Mouse (Mus musculus) liver, postnatal 0 days (tissue): Measurements from ENCODE around the gene Rogdi. TPM values are rescaled to one million over a fixed set of nuclear protein-coding genes. Genes with fewer than 3 reads are reported as not detected.

Experiments used
- ATAC-seq: fragments of 200-750 bp; cut with Nextera tagmentation; 2 replicates; pipeline ENCODE4 v1.8.0; 2017; ENCODE audit warnings: mild to moderate bottlenecking, moderate library complexity
- DNase-seq: peaks from one replicate; pipeline ENCODE4 v3.0.0-alpha.2; 2016
- H3K27ac ChIP-seq: fragments of 300-500 bp; sonication (generic); 2 replicates; pipeline ENCODE4 v1.5.1; 2014; ENCODE audit warnings: antibody characterized with exemption, moderate library complexity, mild to moderate bottlenecking, low read depth
- H3K27me3 ChIP-seq: fragments of 300-500 bp; sonication (generic); 2 replicates; pipeline ENCODE4 v1.6.1; 2014; ENCODE audit warnings: low read length, control low read depth, mixed read lengths; ENCODE audit not compliant: insufficient read depth
- H3K36me3 ChIP-seq: fragments of 300-500 bp; sonication (generic); replicated peaks from 2 replicates; pipeline ENCODE4 v1.6.1; 2014; ENCODE audit warnings: mild to moderate bottlenecking, control low read depth, low read length, moderate library complexity, mixed read lengths; ENCODE audit not compliant: insufficient read depth
- H3K4me1 ChIP-seq: fragments of 300-500 bp; sonication (generic); 2 replicates; pipeline ENCODE4 v1.6.1; 2014; ENCODE audit warnings: antibody characterized with exemption, mild to moderate bottlenecking, control low read depth; ENCODE audit not compliant: insufficient read depth
- H3K4me2 ChIP-seq: fragments of 300-500 bp; sonication (generic); 2 replicates; pipeline ENCODE4 v1.6.1; 2014; ENCODE audit warnings: low read depth, mild to moderate bottlenecking, low read length, moderate library complexity, mixed read lengths
- H3K4me3 ChIP-seq: fragments of 300-500 bp; sonication (generic); 2 replicates; pipeline ENCODE4 v1.5.1; 2014; ENCODE audit warnings: low read depth, low read length
- H3K9ac ChIP-seq: fragments of 300-500 bp; sonication (generic); replicated peaks from 2 replicates; pipeline ENCODE4 v1.6.1; 2014; ENCODE audit warnings: mild to moderate bottlenecking, moderate library complexity
- H3K9me3 ChIP-seq: fragments of 300-500 bp; sonication (generic); 2 replicates; pipeline ENCODE4 v1.6.1; 2016; ENCODE audit warnings: mild to moderate bottlenecking, control low read depth, low read length, mixed read lengths
- CTCF ChIP-seq: sonication (generic); IDR thresholded peaks from 2 replicates; pipeline ENCODE4 v1.5.1; 2016; ENCODE audit warnings: antibody characterized with exemption, low read depth
- EP300 ChIP-seq: IDR thresholded peaks from 2 replicates; pipeline ENCODE4 v1.6.1; 2016; ENCODE audit warnings: antibody characterized with exemption, low read depth, mild to moderate bottlenecking
- WGBS: fragments of 180-500 bp; shearing (Covaris S2); extraction: QIAGEN DNeasy Blood & Tissue Kit; methylation state at CpG from one replicate; pipeline ENCODE4 v1.1.7; 2014; ENCODE audit not compliant: insufficient replicate concordance; 5-methylcytosine and 5-hydroxymethylcytosine counted together
- polyA plus RNA-seq: library from polyadenylated mRNA; unstranded; fragments of >200 nt; fragmentation: Nextera tagmentation; extraction: Ambion mirVana; gene quantifications from 2 replicates; pipeline ENCODE4 v1.2.1, GENCODE M21; 2015

Rogdi gene
- polyA plus RNA-seq, 1 experiment from 2014 or later, result 105 TPM

- DNase-seq, result peak; percentile 39
- H3K9me3 ChIP-seq, result no peaks in the 10 kb centered on the region
- H3K4me3 ChIP-seq, result no peak overlapping the region
- H3K27me3 ChIP-seq, result no peaks in the 10 kb centered on the region
- no peak overlapping the region for H3K4me2 ChIP-seq
- H3K9ac ChIP-seq, result no peak overlapping the region
- WGBS, result 50% methylated on average over 5 of the region's 5 CpGs
- peak; percentile 50 for ATAC-seq
- H3K4me1 ChIP-seq, result peaks cover 2% of the 10 kb centered on the region; the same call in 1 of the 2 replicates
- TF ChIP-seq EP300 (no peak), CTCF (no peak)
- no peaks in the 10 kb centered on the region for H3K36me3 ChIP-seq
- no peak overlapping the region for H3K27ac ChIP-seq
Measured at GRCm38 (mm10) chr16:4978275-4979051, 34.9 kb downstream of the Rogdi start.

DNA sequence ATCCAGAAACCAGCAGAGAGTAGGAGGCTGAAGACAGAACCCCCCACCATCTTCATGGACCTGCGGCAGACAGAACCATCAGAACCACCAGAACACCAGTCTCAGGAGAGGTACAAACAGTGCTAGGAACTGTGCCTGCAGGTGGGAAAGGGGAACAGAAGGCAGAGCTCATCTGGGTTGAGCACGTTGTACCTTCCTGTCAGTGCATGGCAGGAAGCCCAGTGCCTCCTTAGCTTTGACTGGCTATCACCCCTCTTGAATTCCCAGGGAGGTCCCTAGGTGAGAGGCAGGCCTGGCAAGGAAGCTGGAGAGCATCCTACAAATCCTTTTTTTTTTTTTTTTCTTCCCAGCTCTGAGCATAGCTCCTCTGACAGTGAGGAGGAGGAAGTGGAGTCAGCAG lies 37.2 kb downstream of the Rogdi start:
- ATAC-seq (no peak), DNase-seq (no peak)
- no peaks in the 10 kb centered on the region for H3K36me3 ChIP-seq
- no peaks in the 10 kb centered on the region for H3K27me3 ChIP-seq
- H3K4me2 ChIP-seq, result no peak overlapping the region
- TF ChIP-seq EP300, result no peak
- TF ChIP-seq CTCF, result no peak
- H3K4me1 ChIP-seq, result peaks cover 2% of the 10 kb centered on the region; the same call in 1 of the 2 replicates
- H3K27ac ChIP-seq, result no peak overlapping the region
- H3K9me3 ChIP-seq, result no peaks in the 10 kb centered on the region
- WGBS, result 66% methylated on average over 2 of the region's 2 CpGs
- H3K9ac ChIP-seq, result no peak overlapping the region
- no peak overlapping the region for H3K4me3 ChIP-seq

- Histone ChIP-seq H3K27me3 (no peaks in the 10 kb centered on the region), H3K27ac (no peak overlapping the region), H3K4me3 (no peak overlapping the region), H3K4me1 (peaks cover 2% of the 10 kb centered on the region; the same call in 1 of the 2 replicates), H3K9ac (no peak overlapping the region), H3K4me2 (no peak overlapping the region), H3K36me3 (no peaks in the 10 kb centered on the region), H3K9me3 (no peaks in the 10 kb centered on the region)
- no peak for ATAC-seq
- no peak for TF ChIP-seq CTCF
- TF ChIP-seq EP300, result no peak
- 91% methylated on average over 5 of the region's 5 CpGs for WGBS
- DNase-seq, result no peak
Measured at GRCm38 (mm10) chr16:4974521-4974920, 38.8 kb downstream of the Rogdi start.

- Histone ChIP-seq H3K36me3 (no peaks in the 10 kb centered on the region), H3K4me2 (no peak overlapping the region), H3K4me3 (no peak overlapping the region), H3K4me1 (no peaks in the 10 kb centered on the region; the same call in 1 of the 2 replicates), H3K9ac (0 out of 2 replicates have a peak overlapping the region, but pooled peaks have one; percentile 19), H3K27me3 (no peaks in the 10 kb centered on the region), H3K9me3 (no peaks in the 10 kb centered on the region), H3K27ac (no peak overlapping the region)
- WGBS, result 51% methylated on average over 4 of the region's 4 CpGs
- ATAC-seq (peak; percentile 25; the same call in 1 of the 2 replicates), DNase-seq (no peak)
- TF ChIP-seq CTCF (no peak), EP300 (no peak)
Measured at GRCm38 (mm10) chr16:4971626-4972025, 41.7 kb downstream of the Rogdi start.

DNA sequence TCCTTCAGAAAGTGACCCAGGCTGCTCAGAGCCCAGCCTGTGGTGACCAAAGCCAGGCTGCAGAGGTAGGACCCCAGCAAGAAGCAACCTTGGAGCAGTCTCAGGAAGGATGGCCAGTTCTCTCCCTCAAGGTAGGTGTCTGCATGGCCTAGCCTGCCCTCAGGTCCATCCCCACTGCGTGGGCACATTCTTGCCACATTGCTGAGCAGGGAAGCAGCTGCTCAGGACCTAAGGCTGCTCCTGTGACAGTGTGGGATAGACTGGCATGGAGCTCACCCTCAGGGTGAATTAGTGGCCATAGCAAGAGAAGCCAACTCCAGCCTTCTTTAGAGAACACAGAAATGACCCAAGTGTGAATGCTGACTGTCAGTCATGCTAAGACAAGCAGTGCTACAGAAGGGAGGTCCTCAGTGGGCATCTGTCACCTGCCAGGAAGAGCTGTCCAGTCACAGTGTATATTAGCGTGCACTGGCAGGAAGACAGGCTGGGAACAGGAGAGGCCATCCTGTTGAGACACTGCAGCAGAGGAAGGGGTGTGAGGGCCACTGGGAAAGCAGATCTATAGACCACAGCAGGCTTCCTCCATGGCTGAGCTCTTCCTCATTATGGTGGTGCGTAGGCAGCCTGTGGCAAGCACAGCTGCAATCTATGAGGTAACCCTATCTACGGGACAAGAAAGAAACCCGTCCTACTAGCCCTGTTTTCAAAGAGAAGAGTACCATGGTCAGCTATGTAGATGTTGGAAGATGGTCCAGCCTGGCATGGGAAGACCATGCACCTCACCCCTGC lies 44.1 kb downstream of the Rogdi start:
- WGBS, result 43% methylated on average over 5 of the region's 5 CpGs
- Histone ChIP-seq H3K27me3 (no peaks in the 10 kb centered on the region), H3K27ac (peak overlapping the region; percentile 68), H3K9me3 (no peaks in the 10 kb centered on the region), H3K4me2 (0 out of 2 replicates have a peak overlapping the region, but pooled peaks have one; percentile 2), H3K9ac (no peak overlapping the region), H3K36me3 (no peaks in the 10 kb centered on the region), H3K4me3 (no peak overlapping the region), H3K4me1 (peaks cover 6% of the 10 kb centered on the region; the same call in 1 of the 2 replicates)
- peak; percentile 47 for DNase-seq
- peak; percentile 39 for ATAC-seq
- TF ChIP-seq EP300, result no peak
- TF ChIP-seq CTCF, result no peak

- 70% methylated on average over 3 of the region's 3 CpGs for WGBS
- no peak for TF ChIP-seq EP300
- TF ChIP-seq CTCF, result no peak
- no peak overlapping the region for H3K4me3 ChIP-seq
- no peaks in the 10 kb centered on the region for H3K27me3 ChIP-seq
- H3K4me1 ChIP-seq, result peaks cover 7% of the 10 kb centered on the region; the same call in 1 of the 2 replicates
- DNase-seq, result no peak
- ATAC-seq, result no peak
- H3K36me3 ChIP-seq, result no peaks in the 10 kb centered on the region
- H3K4me2 ChIP-seq, result no peak overlapping the region
- no peak overlapping the region for H3K9ac ChIP-seq
- peak overlapping the region; percentile 68; the same call in 1 of the 2 replicates for H3K27ac ChIP-seq
- no peaks in the 10 kb centered on the region for H3K9me3 ChIP-seq
Measured at GRCm38 (mm10) chr16:4968426-4968825, 44.9 kb downstream of the Rogdi start.
